Mouse (Mus musculus): Measurements from ENCODE around the gene Epn3. TPM values are rescaled to one million over a fixed set of nuclear protein-coding genes. Genes with fewer than 3 reads are reported as not detected.

The Epn3 gene
- total RNA-seq (2014; rRNA removed; ENCODE audit: low replicate concordance) (32.5 and 44.4 TPM in 2 replicates), polyA plus RNA-seq (2015; fragmentation: Nextera tagmentation; extraction: Ambion mirVana) (11.4 and 13.3 TPM in 2 replicates)

GRCm38 (mm10) chr11:94499661-94500152 lies at the start of gene Epn3:
Gene Epn3, minus strand, starts transcription at chr11:94499974.
- under 1% methylated on average over 26 of the region's 26 CpGs for WGBS
- DNase-seq (ENCODE audit: low spot score) (peak; percentile 39), ATAC-seq (ENCODE audit: insufficient read depth, low read depth) (peak; percentile 45)
- Histone ChIP-seq H3K9me3 (replicated peaks; ENCODE audit: control insufficient read depth, low read length) (no peaks in the 10 kb centered on the region), H3K4me1 (ENCODE audit: control insufficient read depth, insufficient read depth) (peaks cover 28% of the 10 kb centered on the region), H3K27ac (ENCODE audit: low read depth) (peak within 1 kb of the TSS; percentile 92), H3K9ac (replicated peaks; ENCODE audit: low read depth, low read length) (peak within 1 kb of the TSS; percentile 64), H3K36me3 (replicated peaks; ENCODE audit: control insufficient read depth, insufficient read depth, low read length) (0 out of 2 replicates have a peak, but pooled peaks cover 4% of the 10 kb centered on the region), H3K4me3 (ENCODE audit: low read depth, low read length) (peak within 1 kb of the TSS; percentile 56), H3K27me3 (ENCODE audit: control insufficient read depth, insufficient read depth, low read length) (0 out of 2 replicates have a peak, but pooled peaks cover 3% of the 10 kb centered on the region), H3K4me2 (ENCODE audit: low read depth, low read length) (peak within 1 kb of the TSS; percentile 74)
- TF ChIP-seq CTCF (IDR thresholded peaks at IDR 0.05; ENCODE audit: low read depth): peak; percentile 8; the same call in 1 of the 2 replicates
- no peak for TF ChIP-seq EP300 (IDR thresholded peaks at IDR 0.05; ENCODE audit: low read depth)

DNA sequence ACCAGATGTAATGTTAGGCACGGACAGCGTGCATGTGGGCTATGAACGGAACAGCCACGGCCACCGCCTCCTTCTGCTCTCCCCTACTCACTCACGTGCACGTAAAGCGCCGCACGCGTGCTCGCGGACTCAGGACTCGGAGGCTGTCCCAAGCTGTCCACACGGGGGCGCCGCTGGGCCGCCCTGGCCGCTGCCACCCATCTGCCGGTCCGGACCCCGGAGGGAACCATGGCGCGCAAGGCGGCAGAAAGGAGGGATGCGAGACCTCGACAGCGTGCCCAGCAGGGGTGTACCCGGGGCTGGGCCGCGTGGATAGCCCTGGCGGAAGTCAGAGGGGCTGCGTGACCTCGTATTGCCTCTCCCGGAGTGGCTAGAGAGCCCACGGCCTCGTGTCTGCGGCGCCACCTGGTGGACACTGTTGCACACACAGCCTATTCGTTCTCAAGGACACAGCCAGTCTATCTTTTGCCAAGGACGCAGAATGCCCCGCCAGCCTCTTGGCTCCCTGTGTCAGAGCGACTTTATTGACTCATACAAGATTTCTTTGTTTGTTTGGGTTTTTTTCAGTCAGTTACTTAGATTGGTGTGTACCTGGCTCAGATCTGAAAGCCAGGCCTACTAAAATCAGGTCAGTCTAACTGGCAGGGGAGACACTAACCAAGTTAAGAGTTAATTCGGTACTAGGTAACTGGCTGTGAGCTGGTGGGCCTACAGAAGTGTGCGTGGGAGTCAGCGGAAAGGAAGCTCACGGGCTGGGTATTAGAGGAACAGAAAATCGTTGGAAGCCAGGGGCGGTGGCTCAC lies 49.3 kb upstream of the Epn3 start, which contains the start of gene Rsad1:
Gene Rsad1, minus strand, starts transcription at position 368 of the 803 bp plus-strand sequence.
- peaks cover 10% of the 10 kb centered on the region for H3K4me1 ChIP-seq (ENCODE audit: control insufficient read depth, insufficient read depth)
- H3K27ac ChIP-seq (ENCODE audit: low read depth): peak within 1 kb of the TSS; percentile 93
- H3K9ac ChIP-seq (replicated peaks; ENCODE audit: low read depth, low read length): peak within 1 kb of the TSS; percentile 75
- peak; percentile 92 for DNase-seq (ENCODE audit: low spot score)
- H3K9me3 ChIP-seq (replicated peaks; ENCODE audit: control insufficient read depth, low read length): no peaks in the 10 kb centered on the region
- no peaks in the 10 kb centered on the region for H3K27me3 ChIP-seq (ENCODE audit: control insufficient read depth, insufficient read depth, low read length)
- 0 out of 2 replicates have a peak, but pooled peaks have one; percentile 58 for TF ChIP-seq EP300 (IDR thresholded peaks at IDR 0.05; ENCODE audit: low read depth)
- TF ChIP-seq CTCF (IDR thresholded peaks at IDR 0.05; ENCODE audit: low read depth): peak; percentile 77
- no peaks in the 10 kb centered on the region for H3K36me3 ChIP-seq (replicated peaks; ENCODE audit: control insufficient read depth, insufficient read depth, low read length)
- 3% methylated on average over 47 of the region's 49 CpGs for WGBS
- peak within 1 kb of the TSS; percentile 68 for H3K4me3 ChIP-seq (ENCODE audit: low read depth, low read length)
- peak within 1 kb of the TSS; percentile 99 for H3K4me2 ChIP-seq (ENCODE audit: low read depth, low read length)
- peak; percentile 90 for ATAC-seq (ENCODE audit: insufficient read depth, low read depth)

DNA sequence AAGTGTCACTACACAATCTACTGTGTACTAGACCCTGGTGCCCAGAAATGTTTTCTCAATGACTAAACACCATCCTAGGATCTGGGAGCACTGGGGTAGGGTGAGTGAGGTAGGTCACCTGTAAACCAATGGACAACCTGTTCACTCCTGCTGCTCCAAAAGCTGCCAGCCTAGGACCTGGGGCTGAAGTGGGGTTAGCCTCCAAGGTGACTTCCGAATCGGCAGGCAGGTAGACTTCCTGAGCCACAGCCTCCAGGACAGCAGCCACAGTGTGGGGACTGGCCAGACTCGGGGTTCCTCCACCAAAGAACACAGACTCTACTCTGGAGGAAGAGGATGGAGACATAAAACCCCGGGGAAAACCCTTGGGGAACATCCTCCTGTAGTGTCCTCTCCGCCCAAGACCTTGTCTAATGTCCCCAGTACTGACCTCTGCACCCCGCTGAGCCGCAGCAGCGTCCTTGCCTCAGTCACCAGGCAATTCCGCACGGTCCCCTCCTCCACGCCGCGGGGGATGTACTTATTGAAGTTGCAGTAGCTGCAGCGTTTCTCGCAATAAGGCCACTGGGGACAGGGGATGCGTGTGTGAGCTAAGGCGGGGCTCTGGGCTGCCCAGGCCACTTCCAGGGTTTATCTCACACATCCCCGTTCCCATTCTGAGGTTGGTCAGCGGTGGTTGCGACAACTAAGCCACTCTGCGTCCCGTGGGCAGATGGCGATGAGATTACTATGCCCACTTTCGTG lies 48.4 kb upstream of the Epn3 start:
- TF ChIP-seq CTCF (IDR thresholded peaks at IDR 0.05; ENCODE audit: low read depth): no peak
- no peak; the same call in 1 of the 2 replicates for TF ChIP-seq EP300 (IDR thresholded peaks at IDR 0.05; ENCODE audit: low read depth)
- H3K4me1 ChIP-seq (ENCODE audit: control insufficient read depth, insufficient read depth): peaks cover 10% of the 10 kb centered on the region
- peak overlapping the region; percentile 99 for H3K4me2 ChIP-seq (ENCODE audit: low read depth, low read length)
- H3K36me3 ChIP-seq (replicated peaks; ENCODE audit: control insufficient read depth, insufficient read depth, low read length): no peaks in the 10 kb centered on the region
- H3K9ac ChIP-seq (replicated peaks; ENCODE audit: low read depth, low read length): peak overlapping the region; percentile 75
- peak overlapping the region; percentile 68 for H3K4me3 ChIP-seq (ENCODE audit: low read depth, low read length)
- ATAC-seq (ENCODE audit: insufficient read depth, low read depth): peak; percentile 16
- H3K27ac ChIP-seq (ENCODE audit: low read depth): peak overlapping the region; percentile 93
- 8% methylated on average over 24 of the region's 24 CpGs for WGBS
- H3K27me3 ChIP-seq (ENCODE audit: control insufficient read depth, insufficient read depth, low read length): no peaks in the 10 kb centered on the region
- peak; percentile 43 for DNase-seq (ENCODE audit: low spot score)
- no peaks in the 10 kb centered on the region for H3K9me3 ChIP-seq (replicated peaks; ENCODE audit: control insufficient read depth, low read length)

DNA sequence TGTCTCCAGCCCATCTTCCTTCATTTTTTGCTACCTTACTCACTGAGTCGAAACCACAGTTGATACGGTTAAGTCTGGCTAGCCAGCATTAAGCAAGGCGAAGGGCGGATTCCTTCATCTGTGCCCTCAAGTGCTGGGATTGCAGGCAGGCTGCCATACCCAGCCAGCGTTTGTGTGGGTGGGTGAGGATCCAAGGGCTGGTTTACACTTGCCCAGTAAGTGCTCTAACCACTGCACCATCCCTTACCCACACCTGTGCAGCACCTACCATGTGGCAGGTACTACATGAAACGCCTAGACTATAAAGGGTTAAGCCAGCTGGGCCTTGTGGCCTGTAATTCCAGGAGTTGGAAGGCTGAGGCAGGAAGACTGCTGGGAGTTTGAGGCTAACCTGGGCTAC lies 47.5 kb upstream of the Epn3 start:
- no peak overlapping the region for H3K4me2 ChIP-seq (ENCODE audit: low read depth, low read length)
- TF ChIP-seq EP300 (IDR thresholded peaks at IDR 0.05; ENCODE audit: low read depth) (no peak), CTCF (IDR thresholded peaks at IDR 0.05; ENCODE audit: low read depth) (no peak)
- no peak overlapping the region for H3K9ac ChIP-seq (replicated peaks; ENCODE audit: low read depth, low read length)
- no peaks in the 10 kb centered on the region for H3K27me3 ChIP-seq (ENCODE audit: control insufficient read depth, insufficient read depth, low read length)
- DNase-seq (ENCODE audit: low spot score): no peak
- H3K4me1 ChIP-seq (ENCODE audit: control insufficient read depth, insufficient read depth): peaks cover 10% of the 10 kb centered on the region
- no peak for ATAC-seq (ENCODE audit: insufficient read depth, low read depth)
- H3K9me3 ChIP-seq (replicated peaks; ENCODE audit: control insufficient read depth, low read length): no peaks in the 10 kb centered on the region
- peaks cover 7% of the 10 kb centered on the region; the same call in 1 of the 2 replicates for H3K36me3 ChIP-seq (replicated peaks; ENCODE audit: control insufficient read depth, insufficient read depth, low read length)
- no peak overlapping the region for H3K27ac ChIP-seq (ENCODE audit: low read depth)
- WGBS: 97% methylated on average over 6 of the region's 6 CpGs
- no peak overlapping the region for H3K4me3 ChIP-seq (ENCODE audit: low read depth, low read length)

- no peak overlapping the region for H3K4me2 ChIP-seq (ENCODE audit: low read depth, low read length)
- no peaks in the 10 kb centered on the region for H3K9me3 ChIP-seq (replicated peaks; ENCODE audit: control insufficient read depth, low read length)
- ATAC-seq (ENCODE audit: insufficient read depth, low read depth): no peak
- peaks cover 10% of the 10 kb centered on the region for H3K4me1 ChIP-seq (ENCODE audit: control insufficient read depth, insufficient read depth)
- no peak overlapping the region for H3K4me3 ChIP-seq (ENCODE audit: low read depth, low read length)
- no peak overlapping the region for H3K9ac ChIP-seq (replicated peaks; ENCODE audit: low read depth, low read length)
- DNase-seq (ENCODE audit: low spot score): no peak
- peaks cover 12% of the 10 kb centered on the region; the same call in 1 of the 2 replicates for H3K36me3 ChIP-seq (replicated peaks; ENCODE audit: control insufficient read depth, insufficient read depth, low read length)
- no peak overlapping the region for H3K27ac ChIP-seq (ENCODE audit: low read depth)
- TF ChIP-seq EP300 (IDR thresholded peaks at IDR 0.05; ENCODE audit: low read depth) (no peak), CTCF (IDR thresholded peaks at IDR 0.05; ENCODE audit: low read depth) (no peak)
- 97% methylated on average over 5 of the region's 5 CpGs for WGBS
- H3K27me3 ChIP-seq (ENCODE audit: control insufficient read depth, insufficient read depth, low read length): no peaks in the 10 kb centered on the region
Observed at GRCm38 (mm10) chr11:94546381-94546780, 46.6 kb upstream of the Epn3 start.
